In the genomic region with DNA sequence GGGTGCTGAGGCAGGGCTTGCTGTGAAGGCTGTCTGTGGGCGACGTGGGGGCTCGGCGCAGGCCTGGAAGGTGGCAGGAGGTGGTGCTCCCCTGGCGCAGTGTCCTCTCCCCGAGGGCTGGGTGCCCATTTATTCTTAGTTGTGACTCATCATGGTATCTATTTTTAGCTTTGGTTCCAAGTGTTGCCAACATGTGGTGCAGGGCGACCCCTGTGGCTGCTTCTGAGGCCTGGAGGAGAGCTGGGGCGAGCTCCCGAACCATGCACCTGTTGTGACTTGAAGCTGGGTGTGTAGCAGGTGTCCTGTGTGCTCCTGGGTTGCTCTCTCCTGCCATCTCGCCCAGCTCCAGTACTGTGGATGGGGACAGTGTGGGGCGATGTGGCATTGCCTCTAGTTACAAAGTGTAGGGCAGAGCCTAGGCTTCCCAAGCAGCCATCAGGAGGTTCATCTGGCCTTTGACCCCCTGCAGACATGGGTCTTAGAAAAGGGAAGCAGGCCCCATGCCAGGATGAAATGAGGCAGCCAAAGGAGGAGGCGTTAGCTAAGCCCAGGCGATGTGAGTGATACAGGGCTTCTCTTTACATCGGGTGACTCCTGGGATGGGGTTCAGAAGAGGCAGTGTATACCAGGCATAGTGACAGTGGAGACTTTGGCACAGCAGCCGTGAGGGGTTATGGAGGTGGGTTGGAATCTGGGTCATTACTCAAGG, we compare ENCODE assay signal across 10 mouse cellular contexts. TPM values are rescaled to one million over a fixed set of nuclear protein-coding genes. Genes with fewer than 3 reads are reported as not detected.
DNase-seq lines count a peak whose midpoint lies in the region; ATAC-seq and TF ChIP-seq lines count a peak whose summit lies in the region.
"Had no signal": no experiment of that assay in that cellular context is flagged by ENCODE, and none has a peak within 500 bp of the region (broad histone marks: within the 10 kb centered on the region; RNA-seq: fewer than 3 reads in every experiment).

No protein-coding gene starts in this region.

- 0 out of 2 replicates have a peak overlapping the region, but pooled peaks have one; percentile 9 for H3K27ac ChIP-seq in midbrain, embryonic 10.5 days (replicated peaks)
- H3K27ac ChIP-seq in midbrain, embryonic 15.5 days = no peak overlapping the region
- H3K27ac ChIP-seq in gastrocnemius, adult 2 months = peak overlapping the region; percentile 94
- H3K27ac ChIP-seq in intestine, embryonic 15.5 days = no peak overlapping the region
- no peak overlapping the region for H3K27ac ChIP-seq in forebrain, embryonic 15.5 days (replicated peaks)
- H3K27ac ChIP-seq: neural tube, embryonic 12.5 days had no signal

- no peaks in the 10 kb centered on the region for H3K9me3 ChIP-seq in midbrain, embryonic 10.5 days (replicated peaks)
- H3K9me3 ChIP-seq in midbrain, embryonic 15.5 days = no peaks in the 10 kb centered on the region
- H3K9me3 ChIP-seq in intestine, embryonic 15.5 days = no peaks in the 10 kb centered on the region
- H3K9me3 ChIP-seq in forebrain, embryonic 15.5 days = no peaks in the 10 kb centered on the region
- H3K9me3 ChIP-seq: neural tube, embryonic 12.5 days had no signal

- 78% methylated on average over 15 of the region's 15 CpGs for WGBS in midbrain, embryonic 10.5 days
- WGBS in midbrain, embryonic 15.5 days = 78% methylated on average over 15 of the region's 15 CpGs
- WGBS in intestine, embryonic 15.5 days = 72% methylated on average over 15 of the region's 15 CpGs
- WGBS in forebrain, embryonic 15.5 days = 79% methylated on average over 15 of the region's 15 CpGs

- peaks cover 25% of the 10 kb centered on the region for H3K4me1 ChIP-seq in midbrain, embryonic 10.5 days
- H3K4me1 ChIP-seq in midbrain, embryonic 15.5 days = peaks cover 6% of the 10 kb centered on the region
- peaks cover 28% of the 10 kb centered on the region for H3K4me1 ChIP-seq in intestine, embryonic 15.5 days (replicated peaks)
- peaks cover 13% of the 10 kb centered on the region for H3K4me1 ChIP-seq in forebrain, embryonic 15.5 days

- no peaks in the 10 kb centered on the region for H3K36me3 ChIP-seq in midbrain, embryonic 10.5 days
- H3K36me3 ChIP-seq in midbrain, embryonic 15.5 days (replicated peaks) = no peaks in the 10 kb centered on the region
- no peaks in the 10 kb centered on the region for H3K36me3 ChIP-seq in intestine, embryonic 15.5 days
- H3K36me3 ChIP-seq in forebrain, embryonic 15.5 days = no peaks in the 10 kb centered on the region
- H3K36me3 ChIP-seq: neural tube, embryonic 12.5 days had no signal

- H3K9ac ChIP-seq in midbrain, embryonic 15.5 days = no peak overlapping the region
- H3K9ac ChIP-seq in intestine, embryonic 15.5 days = no peak overlapping the region
- no peak overlapping the region for H3K9ac ChIP-seq in forebrain, embryonic 15.5 days (replicated peaks)
- H3K9ac ChIP-seq: neural tube, embryonic 12.5 days had no signal

- H3K4me3 ChIP-seq in midbrain, embryonic 10.5 days = no peak overlapping the region
- H3K4me3 ChIP-seq in midbrain, embryonic 15.5 days = no peak overlapping the region
- H3K4me3 ChIP-seq in gastrocnemius, adult 2 months = peak overlapping the region; percentile 61
- no peak overlapping the region for H3K4me3 ChIP-seq in intestine, embryonic 15.5 days (replicated peaks)
- H3K4me3 ChIP-seq in forebrain, embryonic 15.5 days = no peak overlapping the region
- H3K4me3 ChIP-seq: neural tube, embryonic 12.5 days had no signal

- DNase-seq in midbrain, embryonic 10.5 days (ENCODE audit: low spot score) = no peak
- peak; percentile 64 for DNase-seq in adrenal gland, postnatal 10 days
- DNase-seq in gastrocnemius, adult 2 months = peak; percentile 90
- DNase-seq in T-cell, adult 2 months (ENCODE audit: low spot score) = no peak
- no peak for DNase-seq in embryo, embryonic 10 days (ENCODE audit: low spot score)

- ATAC-seq in midbrain, embryonic 15.5 days (replicated peaks) = no peak
- ATAC-seq in intestine, embryonic 15.5 days = peak; percentile 19; the same call in 1 of the 2 replicates
- ATAC-seq in forebrain, embryonic 15.5 days (replicated peaks) = no peak

- no peak overlapping the region for H3K4me2 ChIP-seq in midbrain, embryonic 15.5 days
- H3K4me2 ChIP-seq in intestine, embryonic 15.5 days (replicated peaks) = no peak overlapping the region
- H3K4me2 ChIP-seq in forebrain, embryonic 15.5 days (replicated peaks) = no peak overlapping the region
- H3K4me2 ChIP-seq: neural tube, embryonic 12.5 days had no signal

- intact Hi-C loops in gastrocnemius, adult 2 months (cut with DNase I) = loop anchor here (1.0 to 2.0 kb wide), 2 partner anchors 10 to 21 kb away; no protein-coding TSS in a partner anchor

- peak; percentile 70 for TF ChIP-seq CTCF in gastrocnemius, adult 2 months (IDR thresholded peaks at IDR 0.05)

- H3K27me3 ChIP-seq in midbrain, embryonic 10.5 days (ENCODE audit: low read depth, poor library complexity, severe bottlenecking) = no peaks in the 10 kb centered on the region
- H3K27me3 ChIP-seq in midbrain, embryonic 15.5 days (replicated peaks) = no peaks in the 10 kb centered on the region
- H3K27me3 ChIP-seq in intestine, embryonic 15.5 days (replicated peaks) = no peaks in the 10 kb centered on the region
- H3K27me3 ChIP-seq in forebrain, embryonic 15.5 days = no peaks in the 10 kb centered on the region
- H3K27me3 ChIP-seq: neural tube, embryonic 12.5 days had no signal

RNA-seq across cellular contexts. Expression of gene Tfeb, which starts 23.0 kb away (rescaled TPM):
- 1.9 and 2.3 TPM in 2 replicates for polyA plus RNA-seq in midbrain, embryonic 10.5 days (2016; fragmentation: Nextera tagmentation; extraction: Ambion mirVana)
- 3.2 and 3.8 TPM in 2 replicates for polyA plus RNA-seq in midbrain, embryonic 15.5 days (2015; fragmentation: Nextera tagmentation; extraction: Ambion mirVana)
- 10 to 100 TPM; 19.9 to 29.7 TPM for total RNA-seq in adrenal gland, postnatal 10 days (2021)
- 10 to 100 TPM; 85.3 to 93.9 TPM for total RNA-seq in gastrocnemius, adult 2 months (2021)
- 22.4 and 22.8 TPM in 2 replicates for polyA plus RNA-seq in intestine, embryonic 15.5 days (2015; fragmentation: Nextera tagmentation; extraction: Ambion mirVana)
- 2.0 and 2.3 TPM in 2 replicates for polyA plus RNA-seq in forebrain, embryonic 15.5 days (2015; fragmentation: Nextera tagmentation; extraction: Ambion mirVana)

RNA-seq across cellular contexts. Expression of gene Pgc, which starts 33.2 kb away (rescaled TPM):
- polyA plus RNA-seq in midbrain, embryonic 10.5 days (2016; fragmentation: Nextera tagmentation; extraction: Ambion mirVana) = 0.19 TPM in 1 of 2 replicates, not detected in the other
- not detected in 2 replicates for polyA plus RNA-seq in midbrain, embryonic 15.5 days (2015; fragmentation: Nextera tagmentation; extraction: Ambion mirVana)
- total RNA-seq in adrenal gland, postnatal 10 days (2021) = not detected
- not detected for total RNA-seq in gastrocnemius, adult 2 months (2021)
- 0.93 and 0.99 TPM in 2 replicates for polyA plus RNA-seq in intestine, embryonic 15.5 days (2015; fragmentation: Nextera tagmentation; extraction: Ambion mirVana)
- polyA plus RNA-seq in forebrain, embryonic 15.5 days (2015; fragmentation: Nextera tagmentation; extraction: Ambion mirVana) = not detected in 2 replicates
- polyA plus RNA-seq: brain, embryonic 14.5 days; neural tube, embryonic 12.5 days had no signal

Comparison
In these comparisons a context has a peak if more than half of its experiments do, and no peak if none do; other contexts are left out.
1. H3K27ac ChIP-seq: peak in midbrain, embryonic 10.5 days (single experiment) and gastrocnemius, adult 2 months (single experiment); none in midbrain, embryonic 15.5 days (single experiment), intestine, embryonic 15.5 days (single experiment) and forebrain, embryonic 15.5 days (single experiment).
2. DNase-seq: peak in adrenal gland, postnatal 10 days (single experiment) and gastrocnemius, adult 2 months (single experiment); none in midbrain, embryonic 10.5 days (single experiment), T-cell, adult 2 months (single experiment) and embryo, embryonic 10 days (single experiment).